Mouse (Mus musculus) small intestine, adult 2 months (tissue): Measurements from ENCODE around the gene Pard3.

Experiments
- CTCF ChIP-seq: fragments of 200-500 bp; IDR thresholded peaks from 2 replicates; pipeline ENCODE4 v1.5.1; 2012; ENCODE audit warnings: low read depth, mild to moderate bottlenecking, control low read depth, inconsistent platforms, low read length, moderate library complexity, mixed read lengths; ENCODE audit not compliant: insufficient replicate concordance, insufficient read length; ENCODE audit errors: extremely low read depth
- POLR2A ChIP-seq: fragments of 200-500 bp; IDR thresholded peaks from 2 replicates; pipeline ENCODE4 v1.6.1; 2012; ENCODE audit warnings: low read depth, mild to moderate bottlenecking, control low read depth, inconsistent platforms, low read length, moderate library complexity

GRCm38 (mm10) chr8:127128781-127129396, 65.2 kb downstream of the Pard3 start:
- TF ChIP-seq CTCF, result no peak
- TF ChIP-seq POLR2A, result no peak
